In genomic region chr1:164545843-164546242, GRCm38 (mm10) we compare ENCODE assay signal across 16 mouse cellular contexts.
"Had no signal": no experiment of that assay in that cellular context is flagged by ENCODE, and none has a peak within 500 bp of the region (broad histone marks: within the 10 kb centered on the region; RNA-seq: fewer than 3 reads in every experiment).

No protein-coding gene starts in this region.

- H3K27me3 ChIP-seq: neural tube, embryonic 13.5 days; neural tube, embryonic 15.5 days; stomach, embryonic 15.5 days had no signal

- H3K27ac ChIP-seq: neural tube, embryonic 13.5 days; neural tube, embryonic 15.5 days; stomach, embryonic 15.5 days; stomach, postnatal 0 days had no signal

- DNase-seq: retina, postnatal 1 day; right cerebral cortex, adult 18-20 months; right cerebral cortex, postnatal 14 days; right cerebral cortex, postnatal 25 days; right cerebral cortex, postnatal 4 days; spleen, adult 18-20 months; thymus, adult 18-20 months; thymus, adult 2 months; thymus, postnatal 14 days; thymus, postnatal 25 days; thymus, postnatal 36 days; thymus, postnatal 4 days had no signal

- H3K4me2 ChIP-seq: neural tube, embryonic 13.5 days; neural tube, embryonic 15.5 days; stomach, embryonic 15.5 days had no signal

- H3K4me3 ChIP-seq: neural tube, embryonic 13.5 days; neural tube, embryonic 15.5 days; stomach, embryonic 15.5 days had no signal

- H3K9ac ChIP-seq: neural tube, embryonic 13.5 days; neural tube, embryonic 15.5 days; stomach, embryonic 15.5 days had no signal

- H3K9me3 ChIP-seq: neural tube, embryonic 13.5 days; neural tube, embryonic 15.5 days; stomach, embryonic 15.5 days had no signal

- H3K4me1 ChIP-seq: neural tube, embryonic 13.5 days; neural tube, embryonic 15.5 days; stomach, embryonic 15.5 days had no signal

- H3K36me3 ChIP-seq: neural tube, embryonic 13.5 days; neural tube, embryonic 15.5 days; stomach, embryonic 15.5 days had no signal
